Mouse (Mus musculus): Measurements from ENCODE around the gene Zp3. TPM values are rescaled to one million over a fixed set of nuclear protein-coding genes. Genes with fewer than 3 reads are reported as not detected.

Gene Zp3
- total RNA-seq, 4 experiments from 2014 or later: not detected

DNA sequence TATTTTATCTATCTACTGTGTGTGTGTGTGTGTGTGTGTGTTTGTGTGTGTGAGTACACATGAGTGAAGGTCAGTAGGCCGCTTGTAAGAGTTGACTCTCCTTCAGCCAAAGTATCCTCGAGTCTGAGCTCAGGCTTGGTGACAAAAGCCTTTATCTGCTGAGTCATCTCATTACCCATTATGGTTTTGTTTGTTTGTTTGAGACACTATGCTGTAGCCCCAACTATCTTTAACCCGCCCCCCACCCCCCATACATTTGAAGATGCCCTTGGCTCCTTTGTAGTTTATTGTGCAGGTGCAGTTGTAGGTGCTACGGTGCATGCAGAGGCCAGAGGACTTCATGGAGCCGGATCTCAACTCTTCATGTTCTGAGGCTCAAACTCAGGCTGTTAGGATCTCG is 21.3 kb downstream of the Zp3 start:
- no peak for DNase-seq (ENCODE audit: low spot score in 2 of 2)

DNA sequence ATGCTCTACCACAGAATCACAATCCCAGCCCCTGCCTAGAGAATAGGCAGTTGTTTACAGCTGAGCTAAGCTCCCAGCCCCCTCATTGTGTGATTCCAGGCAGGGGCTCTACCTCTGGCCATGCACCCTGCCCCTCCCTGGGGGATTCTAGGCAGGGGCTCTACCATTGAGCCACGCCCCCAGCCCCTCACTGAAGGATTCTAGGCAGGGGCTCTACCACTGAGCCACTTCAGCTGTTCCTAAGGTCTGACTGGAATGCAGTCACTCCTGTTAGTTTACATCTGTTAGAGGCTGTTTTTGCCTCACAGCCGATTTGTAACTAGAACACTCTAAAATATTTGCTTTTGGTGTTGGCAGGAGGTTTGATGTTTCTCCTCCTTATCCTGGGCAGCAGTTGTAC is 22.4 kb downstream of the Zp3 start:
- no peak for DNase-seq (ENCODE audit: low spot score in 2 of 2)

DNA sequence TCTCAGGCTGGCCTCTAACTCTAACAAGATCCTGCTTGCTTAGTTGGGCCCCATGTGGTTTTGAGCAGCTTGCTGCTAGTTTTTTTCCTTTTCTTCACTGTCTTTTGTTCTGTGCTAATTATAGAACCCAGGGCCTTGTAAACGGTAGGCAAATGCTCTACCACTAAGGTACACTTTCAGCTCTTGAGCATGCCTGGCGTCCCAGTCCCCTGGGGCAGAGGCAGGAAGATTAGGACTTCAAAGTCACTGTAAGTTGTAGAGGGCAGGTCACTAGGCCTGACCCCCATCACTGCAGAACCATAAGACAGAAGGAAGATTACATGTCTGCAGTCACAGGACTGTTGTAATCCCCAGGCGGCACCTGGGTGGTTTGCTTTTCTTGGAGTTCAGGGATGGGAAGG is 22.9 kb downstream of the Zp3 start:
- DNase-seq (ENCODE audit: low spot score in 2 of 2): no peak

DNA sequence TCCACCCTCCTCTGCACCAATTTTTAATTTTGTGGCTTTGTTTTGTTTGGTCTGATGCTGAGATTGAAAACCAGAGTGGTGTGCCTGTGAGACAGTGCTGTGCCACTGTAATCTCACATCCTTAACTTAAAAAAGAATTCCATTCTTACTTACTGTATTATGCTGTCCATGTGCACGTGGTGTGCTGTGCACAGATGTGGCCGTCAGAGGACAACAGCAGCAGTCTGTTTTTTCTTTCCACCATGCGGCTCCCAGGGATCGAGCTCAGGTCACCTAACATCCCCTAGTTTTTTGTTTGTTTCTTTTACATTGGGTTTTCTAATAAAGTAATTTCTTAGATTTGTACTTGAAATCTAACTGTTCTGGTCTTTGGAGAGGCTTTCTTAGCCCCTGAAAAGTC is 24.6 kb downstream of the Zp3 start:
- no peak for DNase-seq (ENCODE audit: low spot score in 2 of 2)

DNA sequence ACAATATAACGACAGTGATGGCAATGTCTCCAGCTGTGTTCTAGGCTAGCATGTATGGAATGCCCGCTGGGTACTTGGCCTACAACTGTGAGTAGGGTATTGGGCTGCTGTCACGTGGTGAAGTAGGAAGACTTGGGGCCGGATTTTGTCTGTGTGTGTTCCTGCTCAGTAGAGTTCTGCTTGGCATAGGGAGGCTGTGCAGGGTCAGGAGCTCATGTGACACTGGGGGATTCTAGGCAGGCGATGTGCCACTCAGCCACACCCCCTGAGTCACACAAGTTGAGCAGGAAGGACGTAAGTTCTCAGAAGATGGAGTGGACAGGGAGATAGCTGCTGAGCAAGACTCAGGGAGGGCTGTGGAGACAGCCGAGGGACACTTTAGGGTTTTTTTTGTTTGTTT is 27.8 kb downstream of the Zp3 start:
- no peak for DNase-seq (ENCODE audit: low spot score in 2 of 2)

DNA sequence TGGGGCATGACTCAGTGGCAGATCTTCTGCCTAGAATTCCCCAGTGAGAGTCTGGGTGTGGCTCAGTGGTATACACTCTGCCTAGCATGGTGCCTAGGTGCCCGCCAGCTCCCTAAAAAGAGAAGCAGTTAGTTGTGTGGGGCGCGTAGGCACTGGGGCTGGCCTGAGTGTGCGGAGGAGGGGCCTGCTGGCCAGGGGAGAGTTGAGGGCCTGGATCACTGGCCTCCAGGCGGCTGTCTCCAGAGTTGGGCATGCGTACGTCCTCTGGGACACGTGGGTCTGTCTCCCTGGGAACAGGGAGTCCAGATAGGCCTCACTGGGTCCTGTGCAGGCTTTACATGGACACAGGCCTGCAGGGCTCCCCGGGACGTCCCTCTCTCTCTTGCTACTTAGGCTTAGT is 35.0 kb downstream of the Zp3 start:
- DNase-seq (ENCODE audit: low spot score in 2 of 2): no peak

DNA sequence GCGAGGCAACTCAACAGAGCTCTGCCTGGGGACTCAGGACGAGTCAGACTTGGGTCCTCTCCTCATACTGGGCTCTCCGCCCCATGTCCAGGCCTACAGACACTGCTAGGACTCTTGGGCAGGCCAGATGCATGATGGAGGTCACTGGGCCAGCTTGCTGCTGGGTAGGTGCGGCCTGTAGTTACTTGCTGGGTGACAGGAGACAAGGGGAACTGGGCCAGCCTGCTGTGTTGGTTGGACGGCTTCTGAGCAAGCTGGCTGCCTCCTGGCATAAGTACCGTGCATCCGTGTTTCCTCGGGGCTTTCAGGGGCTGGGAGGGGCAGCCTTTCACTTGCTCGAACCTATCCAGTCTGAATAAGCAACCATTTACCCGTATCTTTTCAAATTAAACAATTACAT is 35.7 kb downstream of the Zp3 start:
- no peak for DNase-seq (ENCODE audit: low spot score in 2 of 2)

DNA sequence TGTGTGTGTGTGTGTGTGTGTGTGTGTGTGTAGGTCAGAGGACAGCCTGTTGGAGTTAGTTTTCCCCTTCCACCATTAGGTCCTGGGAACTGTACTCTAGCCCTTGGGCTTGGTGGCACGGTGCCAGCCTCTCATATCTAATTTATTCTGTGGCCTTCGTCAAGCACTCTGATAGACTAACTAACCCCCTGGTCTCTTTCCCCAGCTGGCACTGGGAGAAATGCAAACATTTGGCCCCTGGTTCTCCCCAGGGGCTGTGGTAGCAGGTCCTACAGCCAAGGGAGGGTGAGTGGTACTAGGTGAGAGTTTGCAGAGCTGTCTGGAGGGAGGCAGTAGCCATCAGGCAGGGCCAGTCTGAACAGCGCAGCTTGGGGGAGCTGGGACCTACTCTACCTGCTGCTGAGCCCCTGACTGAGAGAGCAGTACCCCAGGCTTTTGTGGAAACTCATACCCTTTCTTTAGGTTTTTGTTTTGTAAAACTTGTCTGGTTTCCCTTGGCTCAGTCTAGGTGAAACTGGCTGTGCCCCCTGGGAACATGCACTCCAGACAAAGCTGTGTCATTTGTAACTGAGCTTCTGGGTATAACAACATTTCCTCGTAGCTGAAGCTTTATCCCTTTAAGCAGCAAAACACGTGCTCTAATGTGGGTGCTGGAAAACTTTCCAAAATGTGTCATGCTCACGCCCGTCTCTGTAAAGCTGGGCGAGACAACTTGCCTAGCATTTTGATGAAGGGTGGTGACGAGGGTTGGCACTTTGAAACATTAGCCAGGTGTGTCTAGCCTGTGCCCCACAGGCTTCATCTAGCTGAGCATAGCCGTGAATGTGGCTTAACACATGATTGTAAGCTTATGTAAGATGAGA is 36.3 kb downstream of the Zp3 start:
- no peak for DNase-seq (ENCODE audit: low spot score in 2 of 2)

DNA sequence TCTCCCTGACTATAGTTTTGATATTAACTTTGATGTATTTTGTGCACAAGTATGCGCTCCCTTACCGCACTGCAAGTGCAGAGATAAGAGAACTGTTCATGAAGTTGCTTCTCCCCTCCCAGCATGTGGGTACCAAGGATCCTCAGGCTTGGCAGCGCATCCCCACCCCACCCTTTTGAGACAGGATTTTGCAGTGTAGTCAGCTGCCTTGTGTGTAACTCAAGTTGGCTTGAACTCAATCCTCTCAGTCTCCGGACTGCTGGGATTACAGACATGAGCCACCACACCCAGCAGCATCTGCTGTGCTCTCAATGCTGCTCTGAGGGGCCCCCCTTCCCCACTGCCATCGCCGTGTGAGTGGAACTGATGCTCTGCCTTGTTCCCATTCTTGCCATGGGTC is 37.4 kb downstream of the Zp3 start:
- DNase-seq (ENCODE audit: low spot score in 2 of 2): no peak

DNA sequence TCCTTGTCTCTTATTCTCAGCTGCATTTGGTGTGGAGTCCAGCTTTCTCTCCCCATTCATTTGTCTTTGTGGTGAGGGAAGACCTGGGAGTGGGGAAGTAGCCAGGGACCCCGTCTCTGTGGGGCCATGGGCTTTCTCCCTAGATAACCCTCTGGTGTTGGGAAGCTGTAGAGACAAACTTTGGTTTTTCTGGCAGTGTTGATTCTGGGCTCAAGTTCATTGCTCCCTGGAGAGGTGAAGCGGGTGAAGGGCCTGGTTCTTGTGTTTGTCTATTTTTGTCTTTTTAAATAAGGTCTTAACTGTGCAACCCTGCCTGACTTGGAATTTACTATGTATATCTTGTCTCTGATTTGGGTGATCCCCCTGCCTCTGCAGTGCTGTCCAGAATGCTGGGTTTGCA is 38.8 kb downstream of the Zp3 start:
- no peak for DNase-seq (ENCODE audit: low spot score in 2 of 2)

DNA sequence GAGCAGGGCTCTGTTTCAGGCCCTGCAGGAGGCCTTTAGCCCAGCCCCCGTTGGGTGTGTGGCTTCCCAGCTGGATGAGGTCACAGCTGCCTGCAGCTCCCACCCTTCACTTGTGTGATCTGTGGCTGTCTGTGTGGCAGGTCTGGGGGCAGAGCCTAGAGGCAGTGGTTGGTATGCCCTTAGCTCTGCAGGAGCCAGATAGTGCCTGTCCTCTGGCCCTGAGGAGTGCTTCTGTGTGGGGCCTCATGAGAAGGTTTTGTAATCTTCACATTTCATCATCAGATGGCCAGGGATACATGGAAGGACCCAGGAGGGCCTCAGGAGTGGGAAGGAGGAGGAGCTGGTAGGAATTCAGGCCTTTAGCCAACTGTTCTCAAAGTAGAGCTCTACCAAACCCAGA is 40.0 kb downstream of the Zp3 start:
- no peak for DNase-seq (ENCODE audit: low spot score in 2 of 2)

DNA sequence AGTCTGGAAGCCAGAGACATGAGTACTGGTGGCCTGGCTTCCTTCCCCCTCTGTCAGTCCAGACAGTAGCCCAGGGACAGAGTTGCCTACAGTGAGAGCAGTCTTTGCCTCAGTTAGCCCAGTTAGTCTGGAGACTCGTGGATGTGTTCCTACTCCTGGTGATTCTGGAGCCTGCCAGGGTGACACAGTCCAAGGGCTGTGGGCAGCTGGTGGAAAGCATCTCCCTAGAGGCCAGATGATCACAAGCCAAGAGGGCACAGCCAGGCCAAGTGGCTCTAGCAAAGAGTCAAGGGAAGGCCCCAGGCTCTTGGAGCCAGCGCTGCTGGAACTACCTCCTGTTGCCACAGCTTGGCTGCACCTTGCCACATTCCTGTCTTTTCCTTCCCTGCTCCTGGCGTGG is 45.8 kb downstream of the Zp3 start:
- no peak for DNase-seq (ENCODE audit: low spot score in 2 of 2)

DNA sequence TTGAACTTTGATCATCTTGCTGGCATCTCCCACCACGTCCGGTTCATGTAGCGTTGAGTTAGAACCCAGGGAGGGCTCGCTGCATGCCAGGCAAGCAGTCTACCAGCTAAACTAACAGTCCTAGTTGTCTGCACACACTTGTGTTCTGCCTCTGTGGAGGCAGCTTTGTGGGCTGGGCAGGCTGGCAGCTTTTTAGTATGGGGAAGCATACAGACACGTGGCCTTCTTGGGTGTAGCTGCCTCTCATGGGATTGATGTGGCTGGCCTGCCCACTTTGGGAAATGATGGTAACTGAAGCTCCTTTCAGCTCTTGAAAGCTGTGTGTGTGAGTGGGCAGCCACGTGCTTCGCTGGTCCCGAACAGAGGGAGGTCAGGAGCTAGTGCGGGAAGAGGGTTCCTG is 47.0 kb downstream of the Zp3 start:
- no peak for DNase-seq (ENCODE audit: low spot score in 2 of 2)

DNA sequence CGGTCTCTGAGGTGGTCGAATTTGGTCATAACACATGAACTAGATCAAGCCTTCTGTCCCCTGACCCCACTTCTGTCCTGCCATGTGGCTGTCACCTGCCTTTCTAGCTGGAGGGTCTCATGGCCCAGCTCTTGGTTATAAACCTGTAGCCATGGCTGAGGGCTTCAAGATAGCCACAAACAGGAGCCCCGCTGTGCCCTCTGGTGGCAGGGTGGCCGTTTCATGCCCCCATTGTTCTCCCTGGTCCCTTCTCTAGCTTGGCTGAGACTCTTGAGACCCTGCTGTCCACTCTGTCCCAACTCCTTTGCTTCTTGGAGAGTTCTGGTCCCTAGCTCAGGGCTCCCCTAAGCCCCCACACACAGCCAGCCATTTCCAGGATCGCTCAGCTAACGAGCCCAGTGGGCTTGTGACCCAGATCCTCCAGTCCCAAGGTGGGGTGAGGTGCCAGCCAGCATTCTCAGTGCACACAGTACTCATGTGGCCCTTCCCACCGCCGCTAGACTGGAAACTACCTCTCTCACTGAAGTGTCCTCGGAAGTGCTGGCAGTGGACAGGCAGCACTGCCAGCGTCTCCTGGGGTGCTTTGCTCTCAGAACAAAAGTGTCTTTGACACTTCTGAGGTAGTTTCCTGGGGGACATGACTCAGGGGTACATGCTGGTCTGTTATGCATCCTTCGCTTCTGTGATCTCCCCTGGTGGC is 47.9 kb downstream of the Zp3 start:
- DNase-seq (ENCODE audit: low spot score in 2 of 2): no peak

DNA sequence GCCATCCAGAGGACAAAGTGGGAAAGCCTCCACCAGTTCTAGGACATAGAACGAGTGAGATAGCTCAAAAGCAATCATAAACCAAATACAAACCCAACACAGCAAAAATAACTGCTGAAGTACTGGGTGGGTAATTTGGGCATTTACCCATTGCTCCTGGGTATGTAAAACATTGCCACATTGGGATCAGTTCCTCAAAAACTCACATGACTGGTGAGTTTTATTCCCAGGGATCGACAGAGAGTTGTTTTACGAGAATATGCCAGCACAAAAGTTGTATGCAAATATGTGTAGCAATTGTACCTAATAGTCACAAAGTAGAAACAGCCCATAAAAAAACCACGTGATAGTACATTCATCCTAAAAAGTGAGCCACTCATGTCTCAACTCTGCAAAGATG is 55.0 kb downstream of the Zp3 start:
- no peak for DNase-seq (ENCODE audit: low spot score in 2 of 2)

DNA sequence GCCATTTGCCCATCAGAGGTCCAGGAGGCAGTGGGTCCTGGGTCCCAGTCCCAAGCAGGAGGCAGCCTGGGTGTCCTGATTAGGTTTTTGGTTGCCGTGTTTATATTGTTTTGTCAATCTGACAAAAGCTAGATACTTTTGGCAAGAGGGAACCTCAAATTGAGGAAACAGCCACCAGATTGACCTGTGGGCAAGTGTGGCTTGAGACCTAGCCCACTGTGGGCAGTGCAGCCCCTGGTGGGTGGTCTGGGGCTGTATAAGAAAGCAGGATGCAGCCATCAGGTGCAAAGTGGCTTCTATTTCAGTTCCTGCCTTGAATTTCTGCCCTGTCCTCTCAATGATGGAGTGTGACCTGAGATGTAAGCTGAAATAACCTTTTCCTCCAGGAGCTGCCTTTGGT is 55.4 kb downstream of the Zp3 start:
- DNase-seq (ENCODE audit: low spot score in 2 of 2): no peak

DNA sequence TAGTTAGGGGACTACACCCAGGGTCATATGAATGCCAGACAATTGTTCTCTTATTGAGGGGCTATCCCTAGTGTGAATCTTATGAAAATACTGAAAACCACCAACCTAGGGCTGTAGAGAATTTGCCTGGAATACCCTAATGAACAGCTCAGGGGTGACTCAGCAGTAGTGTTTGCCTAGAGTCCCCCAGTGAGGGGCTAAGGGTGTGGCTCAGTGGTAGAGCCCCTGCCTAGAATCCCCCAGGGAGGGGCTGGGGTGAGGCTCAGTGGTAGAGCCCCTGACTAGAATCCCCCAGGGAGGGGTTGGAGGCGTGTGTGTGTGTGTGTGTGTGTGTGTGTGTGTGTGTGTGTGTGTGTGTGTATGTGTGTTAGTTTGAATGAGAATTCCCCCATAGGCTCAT is 56.8 kb downstream of the Zp3 start:
- no peak for DNase-seq (ENCODE audit: low spot score in 2 of 2)

Other genes starting within 250 kb of the Zp3 start
- 10 to 100 TPM; 16.8 to 20.5 (median 19.7) TPM for gene Tmem120a, start 235.7 kb upstream of the Zp3 start, total RNA-seq (2022)
- under 1 TPM in 2 of 4 experiments, not detected in 2; 0.30 to 0.37 TPM for gene Styxl1, start 201.7 kb upstream of the Zp3 start, total RNA-seq (2022)
- 100 to 1,000 TPM; 407 to 445 (median 424) TPM for gene Mdh2, start 201.6 kb upstream of the Zp3 start, total RNA-seq (2022)
- 10 to 100 TPM; 61.8 to 78.3 (median 68.6) TPM for gene Srrm3, start 173.2 kb upstream of the Zp3 start, total RNA-seq (2022)
- gene Hspb1, start 92.2 kb upstream of the Zp3 start, total RNA-seq (2022): 10 to 100 TPM; 10.9 to 20.6 (median 14.7) TPM
- 1,000 to 10,000 TPM; 1,072 to 1,089 (median 1,074) TPM for gene Ywhag, start 45.5 kb upstream of the Zp3 start, total RNA-seq (2022)
- gene Ssc4d, start 5.6 kb upstream of the Zp3 start, total RNA-seq (2022): 1 to 10 TPM; 1.3 to 2.8 (median 2.0) TPM
- gene Dtx2, start 14.7 kb downstream of the Zp3 start, total RNA-seq (2022): 10 to 100 TPM in 1 of 4 experiments, 1 to 10 TPM in 3; 7.5 to 11.3 (median 9.6) TPM
- gene Upk3b, start 58.4 kb downstream of the Zp3 start, total RNA-seq (2022): not detected
- gene Upk3bl, start 74.4 kb downstream of the Zp3 start, total RNA-seq (2022): under 1 TPM in 2 of 4 experiments, not detected in 2; 0.59 to 0.81 TPM
- 10 to 100 TPM in 1 of 4 experiments, 1 to 10 TPM in 3; 6.2 to 13.4 (median 8.0) TPM for gene Rasa4, start 103.8 kb downstream of the Zp3 start, total RNA-seq (2022)
- 10 to 100 TPM; 66.2 to 83.2 (median 70.9) TPM for gene Polr2j, start 136.5 kb downstream of the Zp3 start, total RNA-seq (2022)
- 10 to 100 TPM; 11.6 to 14.9 (median 13.4) TPM for gene Lrwd1, start 156.0 kb downstream of the Zp3 start, total RNA-seq (2022)
- 10 to 100 TPM in 2 of 4 experiments, 1 to 10 TPM in 2; 8.5 to 12.2 (median 9.9) TPM for gene Alkbh4, start 156.0 kb downstream of the Zp3 start, total RNA-seq (2022)
- 10 to 100 TPM; 46.5 to 53.3 (median 49.2) TPM for gene Orai2, start 190.6 kb downstream of the Zp3 start, total RNA-seq (2022)
- gene Prkrip1, start 218.9 kb downstream of the Zp3 start, total RNA-seq (2022): 10 to 100 TPM; 25.2 to 36.0 (median 26.9) TPM

All from left cerebral cortex, adult 8-10 months (tissue).